Mouse (Mus musculus) heart, embryonic 12.5 days (tissue): ENCODE measurements around the gene Cnn1. TPM values are rescaled to one million over a fixed set of nuclear protein-coding genes. Genes with fewer than 3 reads are reported as not detected.

ENCODE experiments used
- ATAC-seq: fragments of 200-750 bp; cut with Nextera tagmentation; 2 replicates; pipeline ENCODE4 v1.8.0; 2017; ENCODE audit warnings: moderate TSS enrichment, moderate library complexity; ENCODE audit not compliant: insufficient number of reproducible peaks, low FRiP score
- H3K27ac ChIP-seq: fragments of 300-500 bp; sonication (generic); 2 replicates; pipeline ENCODE4 v1.5.1; 2016; ENCODE audit warnings: mild to moderate bottlenecking, moderate library complexity; ENCODE audit not compliant: poor library complexity, severe bottlenecking
- H3K27me3 ChIP-seq: fragments of 300-500 bp; sonication (generic); replicated peaks from 2 replicates; pipeline ENCODE4 v1.6.1; 2016; ENCODE audit warnings: mild to moderate bottlenecking, moderate library complexity
- H3K36me3 ChIP-seq: fragments of 300-500 bp; sonication (generic); 2 replicates; pipeline ENCODE4 v1.6.1; 2016; ENCODE audit warnings: mild to moderate bottlenecking, moderate library complexity
- H3K4me1 ChIP-seq: fragments of 300-500 bp; sonication (generic); replicated peaks from 2 replicates; pipeline ENCODE4 v1.6.1; 2016; ENCODE audit warnings: mild to moderate bottlenecking
- H3K4me2 ChIP-seq: fragments of 300-500 bp; sonication (generic); 2 replicates; pipeline ENCODE4 v1.6.1; 2016; ENCODE audit warnings: mild to moderate bottlenecking, moderate library complexity
- H3K4me3 ChIP-seq: fragments of 300-500 bp; sonication (generic); 2 replicates; pipeline ENCODE4 v1.5.1; 2016; ENCODE audit warnings: mild to moderate bottlenecking
- H3K9ac ChIP-seq: fragments of 300-500 bp; sonication (generic); 2 replicates; pipeline ENCODE4 v1.6.1; 2016; ENCODE audit warnings: mild to moderate bottlenecking, moderate library complexity
- H3K9me3 ChIP-seq: fragments of 300-500 bp; sonication (generic); replicated peaks from 2 replicates; pipeline ENCODE4 v1.6.1; 2016; ENCODE audit warnings: mild to moderate bottlenecking, moderate library complexity
- WGBS: fragments of 180-500 bp; shearing (Covaris S2); methylation state at CpG from one replicate; pipeline ENCODE4 v1.1.7; 2016; 5-methylcytosine and 5-hydroxymethylcytosine counted together
- polyA plus RNA-seq: library from polyadenylated mRNA; unstranded; fragments of >200 nt; fragmentation: Nextera tagmentation; extraction: Ambion mirVana; gene quantifications from 2 replicates; pipeline ENCODE4 v1.2.1, GENCODE M21; 2016

Cnn1 gene
- polyA plus RNA-seq, 1 experiment from 2014 or later = 391 TPM

- Histone ChIP-seq H3K4me1 (peaks cover 16% of the 10 kb centered on the region), H3K9ac (peak overlapping the region; percentile 95; the same call in 1 of the 2 replicates), H3K27me3 (no peaks in the 10 kb centered on the region), H3K9me3 (no peaks in the 10 kb centered on the region), H3K36me3 (peaks cover 36% of the 10 kb centered on the region), H3K4me2 (peak overlapping the region; percentile 86), H3K4me3 (peak overlapping the region; percentile 97), H3K27ac (no peak overlapping the region)
- 93% methylated on average over 4 of the region's 4 CpGs for WGBS
- no peak for ATAC-seq
Observed at GRCm38 (mm10) chr9:22115635-22116034, 16.6 kb downstream of the Cnn1 start.

GRCm38 (mm10) chr9:22116086-22116485 is 17.1 kb downstream of the Cnn1 start:
- no peak for ATAC-seq
- 34% methylated on average over 15 of the region's 15 CpGs for WGBS
- Histone ChIP-seq H3K9ac (peak overlapping the region; percentile 95), H3K27me3 (no peaks in the 10 kb centered on the region), H3K4me2 (peak overlapping the region; percentile 86), H3K27ac (no peak overlapping the region), H3K36me3 (peaks cover 32% of the 10 kb centered on the region), H3K4me1 (peaks cover 16% of the 10 kb centered on the region), H3K9me3 (no peaks in the 10 kb centered on the region), H3K4me3 (peak overlapping the region; percentile 97)

- H3K36me3 ChIP-seq = peaks cover 24% of the 10 kb centered on the region
- no peaks in the 10 kb centered on the region for H3K9me3 ChIP-seq
- ATAC-seq = peak; percentile 93
- peak within 1 kb of the TSS; percentile 97 for H3K4me3 ChIP-seq
- peak within 1 kb of the TSS; percentile 95 for H3K9ac ChIP-seq
- H3K4me1 ChIP-seq = peaks cover 16% of the 10 kb centered on the region
- peak within 1 kb of the TSS; percentile 49; the same call in 1 of the 2 replicates for H3K27ac ChIP-seq
- H3K4me2 ChIP-seq = peak within 1 kb of the TSS; percentile 86
- under 1% methylated on average over 52 of the region's 52 CpGs for WGBS
- no peaks in the 10 kb centered on the region for H3K27me3 ChIP-seq
Observed at GRCm38 (mm10) chr9:22116740-22117426, 17.9 kb downstream of the Cnn1 start, which contains the start of gene Elof1. Elof1 (minus strand) TSS chr9:22117172.

GRCm38 (mm10) chr9:22117754-22118456 is 18.9 kb downstream of the Cnn1 start:
- Histone ChIP-seq H3K4me2 (peak overlapping the region; percentile 86), H3K4me3 (peak overlapping the region; percentile 97), H3K36me3 (peaks cover 14% of the 10 kb centered on the region), H3K27me3 (no peaks in the 10 kb centered on the region), H3K9ac (peak overlapping the region; percentile 73; the same call in 1 of the 2 replicates), H3K27ac (no peak overlapping the region), H3K9me3 (no peaks in the 10 kb centered on the region), H3K4me1 (peaks cover 16% of the 10 kb centered on the region)
- 41% methylated on average over 10 of the region's 10 CpGs for WGBS
- ATAC-seq = no peak

- no peak for ATAC-seq
- Histone ChIP-seq H3K27me3 (no peaks in the 10 kb centered on the region), H3K9ac (no peak overlapping the region), H3K9me3 (no peaks in the 10 kb centered on the region), H3K27ac (no peak overlapping the region), H3K36me3 (no peaks in the 10 kb centered on the region), H3K4me1 (peaks cover 16% of the 10 kb centered on the region), H3K4me3 (no peak overlapping the region), H3K4me2 (no peak overlapping the region)
- 93% methylated on average over 4 of the region's 4 CpGs for WGBS
Observed at GRCm38 (mm10) chr9:22119543-22119942, 20.5 kb downstream of the Cnn1 start.

- H3K4me2 ChIP-seq = no peak overlapping the region
- H3K4me1 ChIP-seq = peaks cover 7% of the 10 kb centered on the region; the same call in 1 of the 2 replicates
- no peak for ATAC-seq
- H3K9me3 ChIP-seq = no peaks in the 10 kb centered on the region
- no peaks in the 10 kb centered on the region for H3K27me3 ChIP-seq
- no peak overlapping the region for H3K27ac ChIP-seq
- H3K9ac ChIP-seq = no peak overlapping the region
- no peaks in the 10 kb centered on the region for H3K36me3 ChIP-seq
- no peak overlapping the region for H3K4me3 ChIP-seq
Observed at GRCm38 (mm10) chr9:22121545-22121944, 22.5 kb downstream of the Cnn1 start.

- H3K9me3 ChIP-seq = no peaks in the 10 kb centered on the region
- H3K27ac ChIP-seq = no peak overlapping the region
- peaks cover 7% of the 10 kb centered on the region; the same call in 1 of the 2 replicates for H3K4me1 ChIP-seq
- H3K9ac ChIP-seq = no peak overlapping the region
- H3K27me3 ChIP-seq = no peaks in the 10 kb centered on the region
- ATAC-seq = no peak
- H3K36me3 ChIP-seq = no peaks in the 10 kb centered on the region
- no peak overlapping the region for H3K4me2 ChIP-seq
- WGBS = 65% methylated on average over 3 of the region's 3 CpGs
- H3K4me3 ChIP-seq = no peak overlapping the region
Observed at GRCm38 (mm10) chr9:22122005-22122404, 23.0 kb downstream of the Cnn1 start.

GRCm38 (mm10) chr9:22123069-22123609 is 24.1 kb downstream of the Cnn1 start:
- no peak overlapping the region for H3K27ac ChIP-seq
- no peaks in the 10 kb centered on the region for H3K27me3 ChIP-seq
- 79% methylated on average over 7 of the region's 7 CpGs for WGBS
- no peak overlapping the region for H3K4me3 ChIP-seq
- H3K4me1 ChIP-seq = no peaks in the 10 kb centered on the region
- ATAC-seq = no peak
- no peak overlapping the region for H3K9ac ChIP-seq
- no peaks in the 10 kb centered on the region for H3K9me3 ChIP-seq
- no peaks in the 10 kb centered on the region for H3K36me3 ChIP-seq
- no peak overlapping the region for H3K4me2 ChIP-seq

- no peak for ATAC-seq
- H3K4me1 ChIP-seq = no peaks in the 10 kb centered on the region
- no peak overlapping the region for H3K27ac ChIP-seq
- no peaks in the 10 kb centered on the region for H3K36me3 ChIP-seq
- H3K27me3 ChIP-seq = no peaks in the 10 kb centered on the region; the same call in 1 of the 2 replicates
- 76% methylated on average over 3 of the region's 3 CpGs for WGBS
- H3K9me3 ChIP-seq = no peaks in the 10 kb centered on the region
- no peak overlapping the region for H3K4me2 ChIP-seq
- no peak overlapping the region for H3K9ac ChIP-seq
- no peak overlapping the region for H3K4me3 ChIP-seq
Observed at GRCm38 (mm10) chr9:22124169-22124568, 25.2 kb downstream of the Cnn1 start.

GRCm38 (mm10) chr9:22125246-22126027 is 26.4 kb downstream of the Cnn1 start:
- no peak overlapping the region for H3K9ac ChIP-seq
- peaks cover 4% of the 10 kb centered on the region; the same call in 1 of the 2 replicates for H3K27me3 ChIP-seq
- H3K4me2 ChIP-seq = no peak overlapping the region
- H3K4me3 ChIP-seq = no peak overlapping the region
- no peak overlapping the region for H3K27ac ChIP-seq
- no peaks in the 10 kb centered on the region for H3K36me3 ChIP-seq
- WGBS = 83% methylated on average over 15 of the region's 15 CpGs
- H3K9me3 ChIP-seq = no peaks in the 10 kb centered on the region
- H3K4me1 ChIP-seq = no peaks in the 10 kb centered on the region
- no peak for ATAC-seq
